Mouse (Mus musculus) heart, embryonic 15.5 days (tissue): ENCODE results near the gene Qpctl. TPM values are rescaled to one million over a fixed set of nuclear protein-coding genes. Genes with fewer than 3 reads are reported as not detected.

Experiments
- microRNA counts: library from miRNA; unstranded; fragments of <30 nt; microRNA quantifications from one replicate; lab custom pipeline; 2016
- microRNA-seq: library from miRNA; unstranded; fragments of <30 nt; microRNA quantifications from one replicate; pipeline ENCODE4, GENCODE M21; 2016
- polyA plus RNA-seq: library from polyadenylated mRNA; unstranded; fragments of >200 nt; fragmentation: Nextera tagmentation; extraction: Ambion mirVana; gene quantifications from 2 replicates; pipeline ENCODE4 v1.2.1, GENCODE M21; 2015

The Qpctl gene
- polyA plus RNA-seq, 1 experiment from 2014 or later, result 8.8 TPM

MicroRNA genes within 50 kb of the gene (microRNA counts, 519-probe panel; counts per million panel counts)
- microRNA mmu-miR-330 (lab: Ali Mortazavi, UCI), result 1,645 counts per million, percentile 10 among the panel's probes with 10 or more counts

Small RNAs within 50 kb of the gene (microRNA-seq; reads per million reads assigned to microRNA genes)
- gene Mir330, result 342 reads per million, percentile 68 among the genes with 10 or more reads in this experiment

Other genes starting within 250 kb of the Qpctl start
- gene Ccdc61, start 238.9 kb downstream of the Qpctl start, polyA plus RNA-seq, result 20.6 and 26.8 TPM in 2 replicates
- gene Nova2, start 223.4 kb downstream of the Qpctl start, polyA plus RNA-seq, result 0.53 and 0.79 TPM in 2 replicates
- not detected in 2 replicates for gene Nanos2, start 161.9 kb downstream of the Qpctl start, polyA plus RNA-seq
- 2.2 and 2.3 TPM in 2 replicates for gene Mypop, start 158.0 kb downstream of the Qpctl start, polyA plus RNA-seq
- gene Irf2bp1, start 145.2 kb downstream of the Qpctl start, polyA plus RNA-seq, result 11.5 and 17.6 TPM in 2 replicates
- gene Foxa3, start 125.8 kb downstream of the Qpctl start, polyA plus RNA-seq, result 0.14 and 0.61 TPM in 2 replicates
- 19.6 and 27.3 TPM in 2 replicates for gene Sympk, start 124.9 kb downstream of the Qpctl start, polyA plus RNA-seq
- not detected in 2 replicates for gene Rsph6a, start 94.6 kb downstream of the Qpctl start, polyA plus RNA-seq
- gene Dmwd, start 73.1 kb downstream of the Qpctl start, polyA plus RNA-seq, result 14.2 and 20.0 TPM in 2 replicates
- 51.9 and 57.3 TPM in 2 replicates for gene Dmpk, start 65.4 kb downstream of the Qpctl start, polyA plus RNA-seq
- gene Six5, start 54.7 kb downstream of the Qpctl start, polyA plus RNA-seq, result 4.9 and 6.7 TPM in 2 replicates
- 0.73 and 1.0 TPM in 2 replicates for gene Gm4969, start 30.9 kb downstream of the Qpctl start, polyA plus RNA-seq
- gene Fbxo46, start 29.4 kb downstream of the Qpctl start, polyA plus RNA-seq, result 7.3 and 9.6 TPM in 2 replicates
- gene Snrpd2, start 431 bp upstream of the Qpctl start, polyA plus RNA-seq, result 93.2 and 96.6 TPM in 2 replicates
- 73.8 and 73.9 TPM in 2 replicates for gene Gipr, start 16.8 kb upstream of the Qpctl start, polyA plus RNA-seq
- 18.9 and 21.0 TPM in 2 replicates for gene Eml2, start 27.1 kb upstream of the Qpctl start, polyA plus RNA-seq
- gene Gpr4, start 63.2 kb upstream of the Qpctl start, polyA plus RNA-seq, result 2.1 and 2.2 TPM in 2 replicates
- 33.8 and 37.9 TPM in 2 replicates for gene Opa3, start 79.0 kb upstream of the Qpctl start, polyA plus RNA-seq
- gene Vasp, start 122.5 kb upstream of the Qpctl start, polyA plus RNA-seq, result 81.2 and 81.6 TPM in 2 replicates
- 0.11 and 0.16 TPM in 2 replicates for gene Ppm1n, start 130.8 kb upstream of the Qpctl start, polyA plus RNA-seq
- 27.2 TPM in 2 replicates for gene Rtn2, start 133.3 kb upstream of the Qpctl start, polyA plus RNA-seq
- gene Fosb, start 160.8 kb upstream of the Qpctl start, polyA plus RNA-seq, result 0.20 and 0.47 TPM in 2 replicates
- 59.8 and 60.3 TPM in 2 replicates for gene Ercc1, start 195.5 kb upstream of the Qpctl start, polyA plus RNA-seq
- gene Cd3eap, start 210.2 kb upstream of the Qpctl start, polyA plus RNA-seq, result 13.6 and 15.5 TPM in 2 replicates
- gene Ppp1r13l, start 210.5 kb upstream of the Qpctl start, polyA plus RNA-seq, result 13.5 and 14.4 TPM in 2 replicates
- gene Ercc2, start 232.7 kb upstream of the Qpctl start, polyA plus RNA-seq, result 8.9 and 11.3 TPM in 2 replicates